Mouse (Mus musculus): ENCODE data around the gene Coro2b. TPM values are rescaled to one million over a fixed set of nuclear protein-coding genes. Genes with fewer than 3 reads are reported as not detected.
A peak's percentile ranks its signal among the peaks of the same experiment; 100 is the strongest.
"Not testable (repeated sequence)": the region's sequence is repeated elsewhere in the genome, so short reads cannot be mapped to it uniquely, and the experiment has no call there.

Coro2b gene
- polyA plus RNA-seq, 1 experiment from 2014 or later = 35.1 TPM

GRCm38 (mm10) chr9:62464727-62465126 is 72.1 kb downstream of the Coro2b start:
- Histone ChIP-seq H3K27me3 (replicated peaks) (no peaks in the 10 kb centered on the region), H3K27ac (no peak overlapping the region), H3K9ac (no peak overlapping the region), H3K9me3 (no peaks in the 10 kb centered on the region), H3K4me2 (no peak overlapping the region), H3K4me3 (no peak overlapping the region), H3K36me3 (replicated peaks) (no peaks in the 10 kb centered on the region), H3K4me1 (peaks cover 17% of the 10 kb centered on the region)
- ATAC-seq (replicated peaks) = no peak
- WGBS = 86% methylated on average over 10 of the region's 10 CpGs

DNA sequence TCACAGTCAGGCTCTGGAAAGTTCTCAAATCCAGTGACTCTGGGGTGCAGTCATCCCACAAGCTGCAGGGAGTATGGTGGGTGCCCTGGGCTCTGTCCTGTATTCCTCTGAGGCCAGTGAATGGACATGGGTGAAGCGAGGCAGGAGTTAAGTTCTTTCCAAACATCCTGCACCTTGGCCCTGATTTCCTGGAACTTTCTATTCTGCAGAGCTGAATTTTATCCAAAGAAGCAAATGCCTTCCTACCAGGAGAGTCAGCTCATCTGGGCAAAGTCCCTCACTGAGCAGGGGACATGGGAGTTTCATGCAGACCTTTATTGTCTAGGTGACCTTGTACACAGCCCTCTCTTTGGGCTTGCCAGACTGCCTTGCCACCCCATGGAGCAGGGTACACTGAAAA is 75.1 kb downstream of the Coro2b start:
- Histone ChIP-seq H3K27me3 (replicated peaks) (no peaks in the 10 kb centered on the region), H3K9ac (no peak overlapping the region), H3K36me3 (replicated peaks) (no peaks in the 10 kb centered on the region), H3K4me2 (no peak overlapping the region), H3K4me3 (no peak overlapping the region), H3K9me3 (no peaks in the 10 kb centered on the region), H3K4me1 (no peaks in the 10 kb centered on the region), H3K27ac (no peak overlapping the region)
- ATAC-seq (replicated peaks) = no peak
- 97% methylated on average over 1 of the region's 1 CpGs for WGBS

- no peak overlapping the region for H3K4me2 ChIP-seq
- no peaks in the 10 kb centered on the region for H3K36me3 ChIP-seq (replicated peaks)
- H3K9me3 ChIP-seq = no peaks in the 10 kb centered on the region
- no peak overlapping the region for H3K9ac ChIP-seq
- no peaks in the 10 kb centered on the region for H3K27me3 ChIP-seq (replicated peaks)
- no peak overlapping the region for H3K4me3 ChIP-seq
- peaks cover under 1% of the 10 kb centered on the region; the same call in 1 of the 2 replicates for H3K4me1 ChIP-seq
- no peak for ATAC-seq (replicated peaks)
- no peak overlapping the region for H3K27ac ChIP-seq
- WGBS = 85% methylated on average over 8 of the region's 8 CpGs
These were observed 75.7 kb downstream of the Coro2b start for GRCm38 (mm10) chr9:62461095-62461494.

DNA sequence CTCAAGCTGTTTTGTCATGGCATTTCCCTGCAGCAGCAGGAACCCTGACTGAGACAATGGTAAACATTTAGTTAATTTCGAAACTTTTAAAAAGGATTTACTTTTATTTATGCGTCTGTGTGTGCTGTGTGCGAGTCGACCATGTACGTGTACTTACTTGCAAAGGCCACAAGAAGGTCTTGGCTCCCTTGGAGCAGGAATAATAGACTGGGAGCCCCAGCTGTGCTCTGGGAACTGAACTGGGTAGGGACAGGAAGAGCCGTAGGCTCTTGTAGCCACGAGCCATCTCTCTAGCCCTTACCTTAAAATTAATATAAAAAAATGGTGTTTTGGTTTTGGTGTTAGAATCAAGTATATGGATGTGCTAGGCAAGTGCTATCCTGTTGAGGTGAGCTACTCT is 76.8 kb downstream of the Coro2b start:
- H3K9ac ChIP-seq = no peak overlapping the region
- no peaks in the 10 kb centered on the region for H3K9me3 ChIP-seq
- ATAC-seq (replicated peaks) = no peak
- no peak overlapping the region for H3K27ac ChIP-seq
- no peak overlapping the region for H3K4me3 ChIP-seq
- H3K4me1 ChIP-seq = peaks cover 10% of the 10 kb centered on the region
- H3K27me3 ChIP-seq (replicated peaks) = no peaks in the 10 kb centered on the region
- H3K36me3 ChIP-seq (replicated peaks) = no peaks in the 10 kb centered on the region
- WGBS = 69% methylated on average over 7 of the region's 7 CpGs
- no peak overlapping the region for H3K4me2 ChIP-seq

DNA sequence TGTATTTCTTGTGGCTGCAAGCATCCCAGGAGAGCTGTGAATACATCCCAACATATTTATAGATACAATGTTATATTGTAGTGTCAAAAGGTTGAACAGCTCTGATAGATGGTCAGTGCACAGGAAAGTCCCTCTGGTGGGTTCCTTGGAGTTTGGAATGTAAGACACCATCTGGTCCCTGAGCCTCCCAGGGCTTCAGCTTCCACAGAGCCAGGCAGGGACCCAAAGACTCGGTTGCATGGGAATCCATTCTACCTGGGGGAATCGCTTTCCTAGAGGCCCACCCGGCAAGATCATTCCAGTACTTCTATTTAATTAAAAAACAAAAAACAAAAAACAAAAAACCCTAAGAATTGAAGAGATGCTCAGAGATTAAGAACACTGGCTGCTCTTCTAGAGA is 78.4 kb downstream of the Coro2b start:
- Histone ChIP-seq H3K9ac (no peak overlapping the region), H3K27me3 (replicated peaks) (no peaks in the 10 kb centered on the region), H3K9me3 (no peaks in the 10 kb centered on the region), H3K36me3 (replicated peaks) (no peaks in the 10 kb centered on the region), H3K4me3 (no peak overlapping the region), H3K4me2 (no peak overlapping the region), H3K27ac (no peak overlapping the region), H3K4me1 (peaks cover 10% of the 10 kb centered on the region)
- WGBS = 80% methylated on average over 3 of the region's 3 CpGs
- ATAC-seq (replicated peaks) = no peak

DNA sequence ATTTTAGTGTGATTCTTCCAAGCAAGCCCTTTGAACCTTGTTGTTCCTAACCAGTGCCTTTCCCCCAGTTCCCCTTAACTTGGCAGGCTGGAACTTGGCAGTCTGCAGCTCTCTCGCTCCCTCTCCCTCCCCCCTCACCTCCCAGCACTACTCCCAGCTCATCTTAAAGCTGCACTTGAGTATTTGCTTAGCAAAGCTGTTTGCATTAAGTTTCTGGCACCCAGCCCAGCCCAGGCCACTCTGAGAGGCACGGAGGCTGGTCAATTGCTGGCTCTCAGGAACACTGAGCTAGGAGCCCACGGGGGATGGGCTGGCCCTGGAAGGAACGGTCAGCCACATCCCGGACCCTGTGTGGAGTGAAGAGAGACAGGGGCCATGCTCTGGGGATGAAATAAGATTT is 80.8 kb downstream of the Coro2b start:
- H3K4me2 ChIP-seq = no peak overlapping the region
- peaks cover 10% of the 10 kb centered on the region for H3K4me1 ChIP-seq
- ATAC-seq (replicated peaks) = 0 out of 2 replicates have a peak, but pooled peaks have one; percentile 50
- H3K36me3 ChIP-seq (replicated peaks) = no peaks in the 10 kb centered on the region
- no peaks in the 10 kb centered on the region for H3K27me3 ChIP-seq (replicated peaks)
- 33% methylated on average over 5 of the region's 5 CpGs for WGBS
- H3K9me3 ChIP-seq = no peaks in the 10 kb centered on the region
- H3K27ac ChIP-seq = peak overlapping the region; percentile 42; the same call in 1 of the 2 replicates
- H3K9ac ChIP-seq = no peak overlapping the region
- no peak overlapping the region for H3K4me3 ChIP-seq

GRCm38 (mm10) chr9:62455210-62455969 is 81.5 kb downstream of the Coro2b start:
- 82% methylated on average over 8 of the region's 8 CpGs for WGBS
- ATAC-seq (replicated peaks) = no peak
- H3K36me3 ChIP-seq (replicated peaks) = no peaks in the 10 kb centered on the region
- no peak overlapping the region for H3K9ac ChIP-seq
- no peak overlapping the region for H3K4me3 ChIP-seq
- peaks cover 10% of the 10 kb centered on the region for H3K4me1 ChIP-seq
- no peak overlapping the region for H3K4me2 ChIP-seq
- H3K9me3 ChIP-seq = no peaks in the 10 kb centered on the region
- no peaks in the 10 kb centered on the region for H3K27me3 ChIP-seq (replicated peaks)
- peak overlapping the region; percentile 42; the same call in 1 of the 2 replicates for H3K27ac ChIP-seq

DNA sequence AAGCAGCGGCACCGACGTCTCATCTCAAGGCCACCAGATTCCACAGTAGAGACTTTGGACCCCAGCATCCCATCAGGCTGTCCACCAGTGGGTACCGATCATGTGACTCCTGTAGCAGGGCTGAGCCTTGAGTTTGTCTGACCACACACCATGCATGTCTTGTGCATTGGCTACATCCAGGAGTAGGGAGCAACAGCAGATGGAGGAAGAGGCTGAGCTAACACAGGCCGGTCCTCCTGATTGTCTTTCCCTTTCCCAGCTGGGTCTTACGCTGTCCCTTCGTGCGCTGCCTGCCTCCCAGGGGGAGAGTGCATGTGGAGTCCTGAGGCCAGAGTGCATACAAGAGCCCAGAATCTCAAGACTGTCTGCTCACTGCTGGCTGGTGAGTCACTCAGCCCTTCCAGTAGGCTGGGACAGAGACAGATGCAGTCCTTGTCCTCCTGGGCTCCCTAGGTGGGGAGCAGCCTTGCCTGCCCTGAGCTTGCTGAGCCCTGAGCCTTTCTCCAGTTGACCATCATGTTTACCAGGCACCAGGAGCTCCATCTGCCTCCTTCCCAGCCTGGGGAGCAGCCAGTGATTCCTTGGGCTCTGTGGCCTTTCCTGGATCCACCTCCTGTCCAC is 84.4 kb downstream of the Coro2b start:
- no peaks in the 10 kb centered on the region for H3K36me3 ChIP-seq (replicated peaks)
- no peak overlapping the region for H3K4me3 ChIP-seq
- H3K4me1 ChIP-seq = peaks cover 10% of the 10 kb centered on the region
- no peak overlapping the region for H3K4me2 ChIP-seq
- no peaks in the 10 kb centered on the region for H3K9me3 ChIP-seq
- ATAC-seq (replicated peaks) = no peak
- no peaks in the 10 kb centered on the region for H3K27me3 ChIP-seq (replicated peaks)
- H3K27ac ChIP-seq = no peak overlapping the region
- 91% methylated on average over 8 of the region's 8 CpGs for WGBS
- H3K9ac ChIP-seq = no peak overlapping the region

GRCm38 (mm10) chr9:62451585-62452372 is 85.1 kb downstream of the Coro2b start:
- H3K36me3 ChIP-seq (replicated peaks) = no peaks in the 10 kb centered on the region
- no peak for ATAC-seq (replicated peaks)
- no peaks in the 10 kb centered on the region for H3K27me3 ChIP-seq (replicated peaks)
- no peak overlapping the region for H3K9ac ChIP-seq
- H3K9me3 ChIP-seq = no peaks in the 10 kb centered on the region
- H3K4me3 ChIP-seq = no peak overlapping the region
- peaks cover 10% of the 10 kb centered on the region for H3K4me1 ChIP-seq
- H3K27ac ChIP-seq = no peak overlapping the region
- WGBS = 72% methylated on average over 8 of the region's 8 CpGs
- H3K4me2 ChIP-seq = no peak overlapping the region

DNA sequence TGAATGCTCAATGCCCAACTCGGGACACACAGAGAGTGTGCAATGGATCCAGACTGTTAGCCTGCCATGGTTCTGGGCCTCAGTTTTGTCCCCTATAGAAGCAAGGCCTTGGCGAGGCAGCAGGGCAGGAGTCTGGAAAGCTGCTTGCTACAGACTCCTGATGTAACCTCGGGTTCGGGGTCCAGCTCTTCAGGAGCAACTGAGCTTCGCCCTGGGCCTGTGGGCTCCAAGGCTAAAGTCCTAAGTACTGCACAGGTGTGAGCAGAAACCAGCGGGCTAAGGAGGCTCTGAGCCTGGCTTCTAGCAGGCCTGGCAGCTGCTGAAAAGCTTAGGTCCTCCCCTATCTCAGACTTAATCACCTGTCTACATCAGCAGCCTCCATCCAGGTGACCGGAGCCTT is 86.0 kb downstream of the Coro2b start:
- H3K4me2 ChIP-seq = no peak overlapping the region
- peaks cover 7% of the 10 kb centered on the region for H3K4me1 ChIP-seq
- no peak overlapping the region for H3K27ac ChIP-seq
- no peaks in the 10 kb centered on the region for H3K27me3 ChIP-seq (replicated peaks)
- H3K9me3 ChIP-seq = no peaks in the 10 kb centered on the region
- no peaks in the 10 kb centered on the region for H3K36me3 ChIP-seq (replicated peaks)
- no peak for ATAC-seq (replicated peaks)
- H3K4me3 ChIP-seq = no peak overlapping the region
- H3K9ac ChIP-seq = no peak overlapping the region
- WGBS = 88% methylated on average over 7 of the region's 7 CpGs

DNA sequence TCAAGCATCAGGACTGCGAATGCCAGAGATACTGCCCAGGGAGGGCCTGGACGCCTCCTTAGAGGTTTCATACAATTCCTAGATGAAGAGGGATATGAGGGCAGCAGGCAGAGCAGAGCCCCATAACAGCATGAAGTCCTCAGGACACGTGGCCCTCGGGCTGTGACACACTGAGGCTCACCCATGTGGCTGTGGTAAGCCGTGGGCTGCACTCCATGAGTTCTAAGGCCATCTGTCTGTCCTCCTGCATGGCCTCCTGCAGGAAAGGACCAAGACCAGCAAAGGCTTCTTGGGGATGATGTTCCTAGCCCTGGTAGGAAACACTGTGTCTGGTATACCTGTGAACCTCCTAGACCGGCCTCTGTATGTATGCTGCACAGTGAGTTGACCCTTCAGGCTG is 86.5 kb downstream of the Coro2b start:
- 84% methylated on average over 6 of the region's 6 CpGs for WGBS

GRCm38 (mm10) chr9:62447337-62447736 is 89.5 kb downstream of the Coro2b start:
- H3K9ac ChIP-seq; H3K27ac ChIP-seq; H3K4me1 ChIP-seq; H3K27me3 ChIP-seq (replicated peaks); ATAC-seq (replicated peaks); H3K9me3 ChIP-seq; H3K4me3 ChIP-seq; H3K4me2 ChIP-seq; H3K36me3 ChIP-seq (replicated peaks): not testable (repeated sequence)
- WGBS = 94% methylated on average over 6 of the region's 10 CpGs

More for the DNA sequence above, 86.5 kb downstream of the Coro2b start:
- no peak overlapping the region for H3K4me2 ChIP-seq
- no peaks in the 10 kb centered on the region for H3K27me3 ChIP-seq (replicated peaks)
- no peaks in the 10 kb centered on the region for H3K36me3 ChIP-seq (replicated peaks)
- H3K9ac ChIP-seq = no peak overlapping the region
- no peak for ATAC-seq (replicated peaks)
- no peak overlapping the region for H3K4me3 ChIP-seq
- H3K4me1 ChIP-seq = peaks cover 2% of the 10 kb centered on the region; the same call in 1 of the 2 replicates
- no peaks in the 10 kb centered on the region for H3K9me3 ChIP-seq
- no peak overlapping the region for H3K27ac ChIP-seq

All from midbrain, embryonic 15.5 days (tissue).